Mouse (Mus musculus): Measurements from ENCODE around the gene Atad5. TPM values are rescaled to one million over a fixed set of nuclear protein-coding genes. Genes with fewer than 3 reads are reported as not detected.

The Atad5 gene
- polyA plus RNA-seq (2015; fragmentation: Nextera tagmentation; extraction: Ambion mirVana): 4.9 and 6.0 TPM in 2 replicates

GRCm38 (mm10) chr11:80088917-80089816 lies at the start of gene Atad5:
TSS of gene Atad5 (plus strand) at chr11:80089400.
- no peaks in the 10 kb centered on the region for H3K4me1 ChIP-seq (replicated peaks; ENCODE audit: insufficient read depth, low read length)
- H3K36me3 ChIP-seq (ENCODE audit: insufficient read depth, low read length): no peaks in the 10 kb centered on the region
- TF ChIP-seq CTCF (IDR thresholded peaks at IDR 0.05; ENCODE audit: low read depth): no peak
- H3K9me3 ChIP-seq (replicated peaks; ENCODE audit: low read length): no peaks in the 10 kb centered on the region
- H3K4me3 ChIP-seq (replicated peaks; ENCODE audit: low read depth, low read length): peak within 1 kb of the TSS; percentile 99
- peak within 1 kb of the TSS; percentile 93 for H3K9ac ChIP-seq (ENCODE audit: low read depth, low read length)
- H3K27me3 ChIP-seq (ENCODE audit: insufficient read depth, low read length): no peaks in the 10 kb centered on the region
- 5% methylated on average over 57 of the region's 57 CpGs for WGBS
- H3K4me2 ChIP-seq (ENCODE audit: low read length): peak within 1 kb of the TSS; percentile 75
- DNase-seq (ENCODE audit: low spot score) (peak; percentile 93), ATAC-seq (replicated peaks; ENCODE audit: low FRiP score, low read depth) (peak; percentile 65)
- H3K27ac ChIP-seq: peak within 1 kb of the TSS; percentile 36; the same call in 1 of the 2 replicates

GRCm38 (mm10) chr11:80042615-80043418 lies 46.4 kb upstream of the Atad5 start:
- Histone ChIP-seq H3K4me2 (ENCODE audit: low read length) (no peak overlapping the region), H3K4me1 (replicated peaks; ENCODE audit: insufficient read depth, low read length) (no peaks in the 10 kb centered on the region), H3K36me3 (ENCODE audit: insufficient read depth, low read length) (0 out of 2 replicates have a peak, but pooled peaks cover 4% of the 10 kb centered on the region), H3K9me3 (replicated peaks; ENCODE audit: low read length) (no peaks in the 10 kb centered on the region), H3K27ac (no peak overlapping the region), H3K27me3 (ENCODE audit: insufficient read depth, low read length) (no peaks in the 10 kb centered on the region), H3K9ac (ENCODE audit: low read depth, low read length) (no peak overlapping the region), H3K4me3 (replicated peaks; ENCODE audit: low read depth, low read length) (no peak overlapping the region)
- TF ChIP-seq CTCF (IDR thresholded peaks at IDR 0.05; ENCODE audit: low read depth): peak; percentile 88
- peak; percentile 82 for DNase-seq (ENCODE audit: low spot score)
- no peak for ATAC-seq (replicated peaks; ENCODE audit: low FRiP score, low read depth)
- 51% methylated on average over 10 of the region's 10 CpGs for WGBS

DNA sequence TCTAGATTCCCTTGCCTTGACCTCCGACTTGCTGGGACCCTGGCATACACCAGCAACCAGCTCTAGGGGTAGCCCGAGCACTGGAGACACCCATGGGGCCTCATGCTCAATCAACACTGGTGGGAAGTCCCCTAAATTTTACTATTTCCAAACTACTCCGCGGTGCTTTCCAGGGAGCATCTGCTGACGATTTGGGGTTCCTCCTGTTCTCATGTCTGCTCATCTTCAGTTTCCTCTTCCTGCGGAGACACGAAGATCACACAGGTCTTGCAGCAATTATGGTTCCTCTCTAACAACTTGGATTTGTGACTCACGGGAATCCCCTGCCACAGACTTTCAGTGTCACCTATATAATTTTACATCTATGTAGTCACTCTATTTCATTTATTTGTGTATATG lies 45.8 kb upstream of the Atad5 start:
- Histone ChIP-seq H3K9ac (ENCODE audit: low read depth, low read length) (no peak overlapping the region), H3K4me1 (replicated peaks; ENCODE audit: insufficient read depth, low read length) (no peaks in the 10 kb centered on the region), H3K4me2 (ENCODE audit: low read length) (no peak overlapping the region), H3K9me3 (replicated peaks; ENCODE audit: low read length) (no peaks in the 10 kb centered on the region), H3K27me3 (ENCODE audit: insufficient read depth, low read length) (no peaks in the 10 kb centered on the region), H3K27ac (no peak overlapping the region), H3K36me3 (ENCODE audit: insufficient read depth, low read length) (peaks cover 7% of the 10 kb centered on the region; the same call in 1 of the 2 replicates), H3K4me3 (replicated peaks; ENCODE audit: low read depth, low read length) (no peak overlapping the region)
- no peak for TF ChIP-seq CTCF (IDR thresholded peaks at IDR 0.05; ENCODE audit: low read depth)
- 90% methylated on average over 8 of the region's 8 CpGs for WGBS
- DNase-seq (ENCODE audit: low spot score) (no peak), ATAC-seq (replicated peaks; ENCODE audit: low FRiP score, low read depth) (no peak)

DNA sequence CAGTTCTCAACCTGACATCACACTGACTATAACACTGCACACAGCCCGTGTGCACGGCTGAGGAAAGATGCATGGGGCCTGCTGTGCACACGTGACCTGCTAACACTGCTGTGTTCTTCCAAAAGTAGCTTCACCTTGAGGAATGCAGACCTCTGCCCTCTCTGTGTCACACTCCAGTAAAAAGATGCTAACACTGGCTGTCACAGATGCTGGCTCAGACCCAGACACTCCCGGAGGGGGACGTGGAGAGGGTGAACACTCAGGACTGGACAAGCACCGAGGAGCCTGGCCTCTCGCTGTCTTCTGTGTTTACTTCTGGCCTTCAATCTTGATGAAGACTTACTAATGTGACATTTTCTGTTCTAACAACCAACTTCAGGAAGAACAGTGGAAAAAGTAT lies 42.3 kb upstream of the Atad5 start:
- no peak for TF ChIP-seq CTCF (IDR thresholded peaks at IDR 0.05; ENCODE audit: low read depth)
- Histone ChIP-seq H3K4me1 (replicated peaks; ENCODE audit: insufficient read depth, low read length) (no peaks in the 10 kb centered on the region), H3K36me3 (ENCODE audit: insufficient read depth, low read length) (peaks cover 9% of the 10 kb centered on the region; the same call in 1 of the 2 replicates), H3K27me3 (ENCODE audit: insufficient read depth, low read length) (no peaks in the 10 kb centered on the region), H3K27ac (no peak overlapping the region), H3K4me2 (ENCODE audit: low read length) (no peak overlapping the region), H3K4me3 (replicated peaks; ENCODE audit: low read depth, low read length) (no peak overlapping the region), H3K9ac (ENCODE audit: low read depth, low read length) (no peak overlapping the region), H3K9me3 (replicated peaks; ENCODE audit: low read length) (no peaks in the 10 kb centered on the region)
- WGBS: 44% methylated on average over 7 of the region's 7 CpGs
- peak; percentile 40; the same call in 1 of the 2 replicates for ATAC-seq (replicated peaks; ENCODE audit: low FRiP score, low read depth)
- DNase-seq (ENCODE audit: low spot score): peak; percentile 30

GRCm38 (mm10) chr11:80050088-80050487 lies 39.1 kb upstream of the Atad5 start:
- Histone ChIP-seq H3K9ac (ENCODE audit: low read depth, low read length) (no peak overlapping the region), H3K9me3 (replicated peaks; ENCODE audit: low read length) (no peaks in the 10 kb centered on the region), H3K4me1 (replicated peaks; ENCODE audit: insufficient read depth, low read length) (0 out of 2 replicates have a peak, but pooled peaks cover 3% of the 10 kb centered on the region), H3K27me3 (ENCODE audit: insufficient read depth, low read length) (no peaks in the 10 kb centered on the region), H3K4me2 (ENCODE audit: low read length) (no peak overlapping the region), H3K4me3 (replicated peaks; ENCODE audit: low read depth, low read length) (no peak overlapping the region), H3K27ac (no peak overlapping the region), H3K36me3 (ENCODE audit: insufficient read depth, low read length) (peaks cover 10% of the 10 kb centered on the region; the same call in 1 of the 2 replicates)
- WGBS: 20% methylated on average over 2 of the region's 2 CpGs
- no peak for TF ChIP-seq CTCF (IDR thresholded peaks at IDR 0.05; ENCODE audit: low read depth)
- ATAC-seq (replicated peaks; ENCODE audit: low FRiP score, low read depth): no peak; the same call in 1 of the 2 replicates
- DNase-seq (ENCODE audit: low spot score): peak; percentile 63

GRCm38 (mm10) chr11:80052456-80052855 lies 36.7 kb upstream of the Atad5 start:
- 32% methylated on average over 7 of the region's 7 CpGs for WGBS
- Histone ChIP-seq H3K36me3 (ENCODE audit: insufficient read depth, low read length) (peaks cover 21% of the 10 kb centered on the region), H3K4me3 (replicated peaks; ENCODE audit: low read depth, low read length) (no peak overlapping the region), H3K4me1 (replicated peaks; ENCODE audit: insufficient read depth, low read length) (0 out of 2 replicates have a peak, but pooled peaks cover 3% of the 10 kb centered on the region), H3K9ac (ENCODE audit: low read depth, low read length) (no peak overlapping the region), H3K27ac (no peak overlapping the region), H3K4me2 (ENCODE audit: low read length) (no peak overlapping the region), H3K9me3 (replicated peaks; ENCODE audit: low read length) (no peaks in the 10 kb centered on the region), H3K27me3 (ENCODE audit: insufficient read depth, low read length) (no peaks in the 10 kb centered on the region)
- ATAC-seq (replicated peaks; ENCODE audit: low FRiP score, low read depth): no peak
- no peak for TF ChIP-seq CTCF (IDR thresholded peaks at IDR 0.05; ENCODE audit: low read depth)
- DNase-seq (ENCODE audit: low spot score): peak; percentile 65
